ENCODE assay signal across 50 mouse cellular contexts in genomic region chr14:51677269-51677668, GRCm38 (mm10). TPM values are rescaled to one million over a fixed set of nuclear protein-coding genes. Genes with fewer than 3 reads are reported as not detected.
"Had no signal": no experiment of that assay in that cellular context is flagged by ENCODE, and none has a peak within 500 bp of the region (broad histone marks: within the 10 kb centered on the region; RNA-seq: fewer than 3 reads in every experiment).

No protein-coding gene starts in this region.

- H3K4me3 ChIP-seq: heart, embryonic 10.5 days; heart, embryonic 12.5 days; heart, embryonic 13.5 days; heart, embryonic 15.5 days; hindbrain, embryonic 10.5 days; hindbrain, embryonic 12.5 days; hindbrain, embryonic 13.5 days; hindbrain, embryonic 15.5 days; intestine, embryonic 15.5 days; kidney, embryonic 15.5 days; layer of hippocampus, adult 2 months had no signal

- H3K27me3 ChIP-seq: heart, embryonic 12.5 days; heart, embryonic 13.5 days; heart, embryonic 15.5 days; hindbrain, embryonic 12.5 days; hindbrain, embryonic 13.5 days; hindbrain, embryonic 15.5 days; intestine, embryonic 15.5 days; kidney, embryonic 15.5 days had no signal

- H3K4me1 ChIP-seq: heart, embryonic 10.5 days; heart, embryonic 12.5 days; heart, embryonic 13.5 days; heart, embryonic 15.5 days; hindbrain, embryonic 10.5 days; hindbrain, embryonic 12.5 days; hindbrain, embryonic 13.5 days; hindbrain, embryonic 15.5 days; intestine, embryonic 15.5 days; kidney, embryonic 15.5 days had no signal

- H3K27ac ChIP-seq: heart, embryonic 10.5 days; heart, embryonic 13.5 days; heart, embryonic 15.5 days; hindbrain, embryonic 10.5 days; hindbrain, embryonic 12.5 days; hindbrain, embryonic 13.5 days; hindbrain, embryonic 14.5 days; hindbrain, embryonic 15.5 days; hindbrain, postnatal 0 days; intestine, embryonic 15.5 days; kidney, embryonic 15.5 days; kidney, postnatal 0 days; layer of hippocampus, adult 2 months had no signal

- H3K9ac ChIP-seq: heart, embryonic 12.5 days; heart, embryonic 13.5 days; heart, embryonic 15.5 days; hindbrain, embryonic 12.5 days; hindbrain, embryonic 13.5 days; hindbrain, embryonic 14.5 days; hindbrain, embryonic 15.5 days; intestine, embryonic 15.5 days; kidney, embryonic 15.5 days had no signal

- H3K36me3 ChIP-seq: heart, embryonic 10.5 days; heart, embryonic 12.5 days; heart, embryonic 13.5 days; heart, embryonic 15.5 days; hindbrain, embryonic 10.5 days; hindbrain, embryonic 12.5 days; hindbrain, embryonic 13.5 days; hindbrain, embryonic 15.5 days; intestine, embryonic 15.5 days; kidney, embryonic 15.5 days had no signal

- DNase-seq: heart, postnatal 10 days; heart, postnatal 14 days; heart, postnatal 36 days; heart, postnatal 4 days; kidney, adult 11 months; kidney, adult 18-20 months; kidney, adult 2 months; kidney, adult 8-10 months; kidney, adult 9 months; kidney, postnatal 10 days; kidney, postnatal 14 days; kidney, postnatal 25 days; kidney, postnatal 36 days; kidney, postnatal 4 days; layer of hippocampus, adult 9-11 months; layer of hippocampus, postnatal 36 days had no signal

- H3K9me3 ChIP-seq: heart, embryonic 10.5 days; heart, embryonic 12.5 days; heart, embryonic 13.5 days; heart, embryonic 15.5 days; hindbrain, embryonic 10.5 days; hindbrain, embryonic 12.5 days; hindbrain, embryonic 13.5 days; hindbrain, embryonic 15.5 days; intestine, embryonic 15.5 days; kidney, embryonic 15.5 days had no signal

- H3K4me2 ChIP-seq: heart, embryonic 11.5 days; heart, embryonic 12.5 days; heart, embryonic 13.5 days; heart, embryonic 15.5 days; hindbrain, embryonic 12.5 days; hindbrain, embryonic 13.5 days; hindbrain, embryonic 14.5 days; hindbrain, embryonic 15.5 days; intestine, embryonic 15.5 days; kidney, embryonic 15.5 days had no signal

RNA-seq across cellular contexts. Expression of gene Gm17079, which starts 18.0 kb away (rescaled TPM):
- total RNA-seq: heart, postnatal 10 days; heart, postnatal 14 days; heart, postnatal 25 days; heart, postnatal 36 days; heart, postnatal 4 days; hematopoietic stem cell, adult 5-6 weeks; hindbrain, postnatal 0 days; layer of hippocampus, adult 2 months; layer of hippocampus, adult 8-10 months; layer of hippocampus, postnatal 10 days; layer of hippocampus, postnatal 14 days; layer of hippocampus, postnatal 25 days; layer of hippocampus, postnatal 36 days; left cerebral cortex, adult 18-20 months had no signal
- polyA plus RNA-seq: heart, embryonic 10.5 days; heart, embryonic 11.5 days; heart, embryonic 12.5 days; heart, embryonic 13.5 days; heart, embryonic 14.5 days; heart, embryonic 15.5 days; heart, embryonic 16.5 days; heart, postnatal 0 days; hindbrain, embryonic 10.5 days; hindbrain, embryonic 11.5 days; hindbrain, embryonic 12.5 days; hindbrain, embryonic 13.5 days; hindbrain, embryonic 14.5 days; hindbrain, embryonic 15.5 days; hindbrain, embryonic 16.5 days; hindbrain, postnatal 0 days; inflammation-experienced regulatory T-cells, adult 6 months; intestine, embryonic 14.5 days; intestine, embryonic 15.5 days; intestine, embryonic 16.5 days; intestine, postnatal 0 days; kidney, adult 2 months; kidney, embryonic 14.5 days; kidney, embryonic 15.5 days; kidney, embryonic 16.5 days; kidney, postnatal 0 days; large intestine, adult 2 months had no signal

RNA-seq across cellular contexts. Expression of gene Gm5800, which starts 39.7 kb away (rescaled TPM):
- total RNA-seq: heart, postnatal 10 days; heart, postnatal 14 days; heart, postnatal 25 days; heart, postnatal 36 days; heart, postnatal 4 days; hematopoietic stem cell, adult 5-6 weeks; hindbrain, postnatal 0 days; layer of hippocampus, adult 2 months; layer of hippocampus, adult 8-10 months; layer of hippocampus, postnatal 10 days; layer of hippocampus, postnatal 14 days; layer of hippocampus, postnatal 25 days; layer of hippocampus, postnatal 36 days; left cerebral cortex, adult 18-20 months had no signal
- polyA plus RNA-seq: heart, embryonic 10.5 days; heart, embryonic 11.5 days; heart, embryonic 12.5 days; heart, embryonic 13.5 days; heart, embryonic 14.5 days; heart, embryonic 15.5 days; heart, embryonic 16.5 days; heart, postnatal 0 days; hindbrain, embryonic 10.5 days; hindbrain, embryonic 11.5 days; hindbrain, embryonic 12.5 days; hindbrain, embryonic 13.5 days; hindbrain, embryonic 14.5 days; hindbrain, embryonic 15.5 days; hindbrain, embryonic 16.5 days; hindbrain, postnatal 0 days; inflammation-experienced regulatory T-cells, adult 6 months; intestine, embryonic 14.5 days; intestine, embryonic 15.5 days; intestine, embryonic 16.5 days; intestine, postnatal 0 days; kidney, adult 2 months; kidney, embryonic 14.5 days; kidney, embryonic 15.5 days; kidney, embryonic 16.5 days; kidney, postnatal 0 days; large intestine, adult 2 months had no signal

RNA-seq across cellular contexts. Expression of gene Gm4181, which starts 41.8 kb away (rescaled TPM):
- total RNA-seq: heart, postnatal 10 days; heart, postnatal 14 days; heart, postnatal 25 days; heart, postnatal 36 days; heart, postnatal 4 days; hematopoietic stem cell, adult 5-6 weeks; hindbrain, postnatal 0 days; layer of hippocampus, adult 2 months; layer of hippocampus, adult 8-10 months; layer of hippocampus, postnatal 10 days; layer of hippocampus, postnatal 14 days; layer of hippocampus, postnatal 25 days; layer of hippocampus, postnatal 36 days; left cerebral cortex, adult 18-20 months had no signal
- polyA plus RNA-seq: heart, embryonic 10.5 days; heart, embryonic 11.5 days; heart, embryonic 12.5 days; heart, embryonic 13.5 days; heart, embryonic 14.5 days; heart, embryonic 15.5 days; heart, embryonic 16.5 days; heart, postnatal 0 days; hindbrain, embryonic 10.5 days; hindbrain, embryonic 11.5 days; hindbrain, embryonic 12.5 days; hindbrain, embryonic 13.5 days; hindbrain, embryonic 14.5 days; hindbrain, embryonic 15.5 days; hindbrain, embryonic 16.5 days; hindbrain, postnatal 0 days; inflammation-experienced regulatory T-cells, adult 6 months; intestine, embryonic 14.5 days; intestine, embryonic 15.5 days; intestine, embryonic 16.5 days; intestine, postnatal 0 days; kidney, adult 2 months; kidney, embryonic 14.5 days; kidney, embryonic 15.5 days; kidney, embryonic 16.5 days; kidney, postnatal 0 days; large intestine, adult 2 months had no signal
